Mouse (Mus musculus) CH12.LX (cell line): ENCODE data around the gene Pla2g5. TPM values are rescaled to one million over a fixed set of nuclear protein-coding genes. Genes with fewer than 3 reads are reported as not detected.

ENCODE experiments used
- DNase-seq: peaks from one replicate; pipeline ENCODE4 v3.0.0-alpha.2; 2013; ENCODE audit errors: extremely low read depth
- H3K27ac ChIP-seq: 2 replicates; pipeline ENCODE4 v1.5.1; 2012; ENCODE audit warnings: low read depth, mild to moderate bottlenecking, control low read depth, moderate library complexity; ENCODE audit not compliant: insufficient read depth
- H3K27me3 ChIP-seq: replicated peaks from 2 replicates; pipeline ENCODE3; 2012; ENCODE audit warnings: inconsistent platforms
- H3K36me3 ChIP-seq, 2 experiments: replicated peaks in 1 of 2; 2 replicates each; pipeline versions ENCODE3 to v1.6.1; 2012; ENCODE audit warnings: inconsistent platforms in 1 of 2, low read length in 1 of 2, mild to moderate bottlenecking in 1 of 2, mixed read lengths in 1 of 2, moderate library complexity in 1 of 2; ENCODE audit not compliant: control insufficient read depth in 1 of 2, insufficient read depth in 1 of 2
- H3K4me1 ChIP-seq, 2 experiments: 2 replicates each; pipeline ENCODE4 v1.6.1; 2012; ENCODE audit warnings: inconsistent platforms in 1 of 2, moderate library complexity in 1 of 2; ENCODE audit not compliant: insufficient read depth in 2 of 2, control insufficient read depth in 1 of 2
- H3K4me2 ChIP-seq: 2 replicates; pipeline ENCODE4 v1.6.1; 2012; ENCODE audit warnings: low read depth, mild to moderate bottlenecking, control low read depth; ENCODE audit not compliant: poor library complexity, insufficient read depth, severe bottlenecking
- H3K4me3 ChIP-seq, 3 experiments: fragments of 150-350 bp in 1 of 3; sonication (generic) in 1 of 3; replicated peaks in 1 of 3; 2 replicates each; pipeline versions ENCODE3 to v1.5.1; 2011 to 2012; ENCODE audit warnings: low read depth in 2 of 3, low read length in 2 of 3, mild to moderate bottlenecking in 2 of 3, moderate library complexity in 2 of 3, control low read depth in 1 of 3, improper control_type of control experiment in 1 of 3, inconsistent platforms in 1 of 3, mixed read lengths in 1 of 3; ENCODE audit not compliant: poor library complexity in 1 of 3
- H3K79me2 ChIP-seq: replicated peaks from 2 replicates; pipeline ENCODE4 v1.6.1; 2012; ENCODE audit warnings: mild to moderate bottlenecking, moderate library complexity; ENCODE audit not compliant: control insufficient read depth, poor library complexity, insufficient read depth, severe bottlenecking; ENCODE audit errors: extremely low read depth
- H3K9ac ChIP-seq: 2 replicates; pipeline ENCODE4 v1.6.1; 2012; ENCODE audit warnings: low read depth, mild to moderate bottlenecking, control low read depth, moderate library complexity; ENCODE audit not compliant: insufficient read depth
- H3K9me3 ChIP-seq: replicated peaks from 2 replicates; pipeline ENCODE3; 2012; ENCODE audit warnings: low read length, inconsistent platforms, mixed read lengths
- BHLHE40 ChIP-seq: IDR thresholded peaks from 2 replicates; pipeline ENCODE4 v1.6.1; 2011; ENCODE audit warnings: mild to moderate bottlenecking, low read depth, low read length, improper control_type of control experiment
- CHD1 ChIP-seq: IDR thresholded peaks from 2 replicates; pipeline ENCODE4 v1.6.1; 2012; ENCODE audit warnings: low read depth, low read length, improper control_type of control experiment, inconsistent platforms
- CHD2 ChIP-seq: IDR thresholded peaks from 2 replicates; pipeline ENCODE4 v1.6.1; 2011; ENCODE audit warnings: low read length, improper control_type of control experiment
- E2F4 ChIP-seq: IDR thresholded peaks from 2 replicates; pipeline ENCODE4 v1.6.1; 2011; ENCODE audit warnings: low read depth, low read length, improper control_type of control experiment; ENCODE audit not compliant: insufficient replicate concordance
- ELF1 ChIP-seq: IDR thresholded peaks from 2 replicates; pipeline ENCODE4 v1.6.1; 2014; ENCODE audit warnings: low read depth, mild to moderate bottlenecking, inconsistent platforms, low read length, improper control_type of control experiment
- ETS1 ChIP-seq: conservative IDR thresholded peaks from 2 replicates; pipeline ENCODE4 v1.6.1; 2012; ENCODE audit warnings: low read depth, mild to moderate bottlenecking, inconsistent platforms, low read length, improper control_type of control experiment, moderate library complexity
- GABPA ChIP-seq: IDR thresholded peaks from 2 replicates; pipeline ENCODE4 v1.6.1; 2012; ENCODE audit warnings: low read depth, low read length, improper control_type of control experiment, inconsistent platforms; ENCODE audit not compliant: insufficient replicate concordance
- HCFC1 ChIP-seq: IDR thresholded peaks from 2 replicates; pipeline ENCODE4 v1.6.1; 2012; ENCODE audit warnings: low read depth, mild to moderate bottlenecking, inconsistent platforms, low read length, improper control_type of control experiment
- IRF4 ChIP-seq: IDR thresholded peaks from 2 replicates; pipeline ENCODE4 v1.6.1; 2014; ENCODE audit warnings: low read depth, mild to moderate bottlenecking, inconsistent platforms, low read length, improper control_type of control experiment
- JUN ChIP-seq: IDR thresholded peaks from 2 replicates; pipeline ENCODE4 v1.6.1; 2011; ENCODE audit warnings: low read depth, mild to moderate bottlenecking, low read length, improper control_type of control experiment, moderate library complexity; ENCODE audit not compliant: insufficient read depth
- KAT2A ChIP-seq: IDR thresholded peaks from 2 replicates; pipeline ENCODE4 v1.6.1; 2012; ENCODE audit warnings: low read length, improper control_type of control experiment, inconsistent platforms; ENCODE audit not compliant: insufficient replicate concordance
- MAZ ChIP-seq: IDR thresholded peaks from 2 replicates; pipeline ENCODE4 v1.6.1; 2012; ENCODE audit warnings: low read depth, mild to moderate bottlenecking, inconsistent platforms, low read length, improper control_type of control experiment, moderate library complexity
- MEF2A ChIP-seq: IDR thresholded peaks from 2 replicates; pipeline ENCODE4 v1.6.1; 2014; ENCODE audit warnings: low read depth, mild to moderate bottlenecking, inconsistent platforms, low read length, improper control_type of control experiment, borderline replicate concordance
- MXI1 ChIP-seq: IDR thresholded peaks from 2 replicates; pipeline ENCODE4 v1.6.1; 2011; ENCODE audit warnings: mild to moderate bottlenecking, low read depth, low read length, improper control_type of control experiment
- NELFE ChIP-seq: IDR thresholded peaks from 2 replicates; pipeline ENCODE4 v1.6.1; 2011; ENCODE audit warnings: low read depth, low read length, improper control_type of control experiment
- NRF1 ChIP-seq: IDR thresholded peaks from 2 replicates; pipeline ENCODE4 v1.6.1; 2014; ENCODE audit warnings: low read depth, mild to moderate bottlenecking, inconsistent platforms, low read length, improper control_type of control experiment, moderate library complexity
- PAX5 ChIP-seq: IDR thresholded peaks from 2 replicates; pipeline ENCODE4 v1.6.1; 2012; ENCODE audit warnings: low read length, inconsistent platforms, mixed read lengths
- POLR2A ChIP-seq: IDR thresholded peaks from 2 replicates; pipeline ENCODE4 v1.6.1; 2011; ENCODE audit warnings: low read depth, mild to moderate bottlenecking, improper control_type of control experiment, low read length
- POLR2AphosphoS2 ChIP-seq: IDR thresholded peaks from 2 replicates; pipeline ENCODE4 v1.6.1; 2011; ENCODE audit warnings: low read depth, low read length, improper control_type of control experiment
- RAD21 ChIP-seq: IDR thresholded peaks from 2 replicates; pipeline ENCODE4 v1.6.1; 2011; ENCODE audit warnings: low read depth, mild to moderate bottlenecking, low read length, improper control_type of control experiment, moderate library complexity
- SMC3 ChIP-seq: IDR thresholded peaks from 2 replicates; pipeline ENCODE4 v1.6.1; 2011; ENCODE audit warnings: low read depth, low read length, improper control_type of control experiment
- TBP ChIP-seq: conservative IDR thresholded peaks from 2 replicates; pipeline ENCODE4 v1.6.1; 2011; ENCODE audit warnings: low read depth, low read length, improper control_type of control experiment
- TCF12 ChIP-seq: IDR thresholded peaks from 2 replicates; pipeline ENCODE4 v1.6.1; 2014; ENCODE audit warnings: low read depth, mild to moderate bottlenecking, inconsistent platforms, low read length, improper control_type of control experiment
- UBTF ChIP-seq: IDR thresholded peaks from 2 replicates; pipeline ENCODE4 v1.6.1; 2012; ENCODE audit warnings: low read depth, mild to moderate bottlenecking, inconsistent platforms, low read length, improper control_type of control experiment, moderate library complexity
- USF1 ChIP-seq: IDR thresholded peaks from 2 replicates; pipeline ENCODE4 v1.6.1; 2014; ENCODE audit warnings: low read depth, mild to moderate bottlenecking, inconsistent platforms, low read length, improper control_type of control experiment
- USF2 ChIP-seq: conservative IDR thresholded peaks from 2 replicates; pipeline ENCODE4 v1.6.1; 2011; ENCODE audit warnings: low read depth, low read length, improper control_type of control experiment
- ZC3H11A ChIP-seq: IDR thresholded peaks from 2 replicates; pipeline ENCODE4 v1.6.1; 2012; ENCODE audit warnings: low read depth, mild to moderate bottlenecking, inconsistent platforms, low read length, improper control_type of control experiment
- ZKSCAN1 ChIP-seq: IDR thresholded peaks from 2 replicates; pipeline ENCODE4 v1.6.1; 2012; ENCODE audit warnings: low read depth, inconsistent platforms, low read length, improper control_type of control experiment, borderline replicate concordance
- dilution Hi-C: fragments of 300-500 bp; cut with MboI; formaldehyde crosslinking; loops from 2 replicates; pipeline ENCODE4 v1.14.3; 2020; ENCODE audit warnings: low sequenced_read_pairs; ENCODE audit not compliant: extremely low pct_unique_long_range_greater_than_20kb, extremely low pct_ligation_motif_present
- in situ Hi-C: fragments of 300-500 bp; cut with MboI; formaldehyde crosslinking; loops from 3 replicates; pipeline ENCODE4 v1.14.3; 2019; ENCODE audit warnings: low sequenced_read_pairs, low pct_ligation_motif_present, low pct_unique_long_range_greater_than_20kb, mixed read lengths
- polyA plus RNA-seq: library from polyadenylated mRNA; unstranded; fragments of >175 nt; gene quantifications from 2 replicates; pipeline ENCODE4 v1.2.1, GENCODE M21; 2012; ENCODE audit warnings: low read depth; ENCODE audit not compliant: insufficient read length
- total RNA-seq, 2 experiments: library from RNA; depleted of rRNA; stranded (reverse); fragments of 300-350 nt in 1 of 2; fragments of >200 nt in 1 of 2; gene quantifications; 2 replicates each; pipeline ENCODE4 v1.2.3; 2012 to 2014

The Pla2g5 gene
- total and polyA plus RNA-seq, 3 experiments: 0.53 to 0.68 TPM; not detected in 1

GRCm38 (mm10) chr4:138755983-138756382 lies 107.3 kb downstream of the Pla2g5 start:
- dilution Hi-C loops: no loop called here
- H3K4me3 ChIP-seq: no peak overlapping the region
- TF ChIP-seq MEF2A (no peak), MAZ (no peak), ETS1 (no peak), ZKSCAN1 (no peak), RAD21 (no peak), KAT2A (no peak), POLR2AphosphoS2 (no peak), IRF4 (no peak), E2F4 (no peak), USF1 (no peak), MXI1 (no peak), BHLHE40 (no peak), POLR2A (no peak), USF2 (no peak), JUN (no peak)
- TF ChIP-seq, all 38 proteins: peak for 0
- Histone ChIP-seq H3K9ac (no peak overlapping the region), H3K36me3 (no peaks in the 10 kb centered on the region), H3K4me1 (no peaks in the 10 kb centered on the region; a peak in 1 of 4 replicates), H3K27me3 (peaks cover 70% of the 10 kb centered on the region), H3K27ac (no peak overlapping the region), H3K4me2 (no peak overlapping the region), H3K79me2 (no peaks in the 10 kb centered on the region), H3K9me3 (peaks cover 8% of the 10 kb centered on the region)
- DNase-seq: no peak
- in situ Hi-C loops: no loop called here

- in situ Hi-C loops (no loop called here), dilution Hi-C loops (no loop called here)
- H3K9me3 ChIP-seq: peaks cover 8% of the 10 kb centered on the region
- H3K36me3 ChIP-seq: no peaks in the 10 kb centered on the region
- no peaks in the 10 kb centered on the region; a peak in 1 of 4 replicates for H3K4me1 ChIP-seq
- H3K27me3 ChIP-seq: peaks cover 70% of the 10 kb centered on the region
- DNase-seq: no peak
- H3K4me2 ChIP-seq: no peak overlapping the region
- H3K27ac ChIP-seq: no peak overlapping the region
- H3K9ac ChIP-seq: no peak overlapping the region
- TF ChIP-seq PAX5 (no peak), RAD21 (no peak), ZC3H11A (no peak), BHLHE40 (no peak), NELFE (no peak), USF2 (no peak), TBP (no peak), GABPA (no peak), CHD1 (no peak), CHD2 (no peak), POLR2A (no peak), NRF1 (no peak), MAZ (no peak), UBTF (no peak), IRF4 (no peak), HCFC1 (no peak), ELF1 (no peak), TCF12 (no peak), ZKSCAN1 (no peak), SMC3 (no peak)
- TF ChIP-seq, all 38 proteins: peak for 0
- Histone ChIP-seq H3K4me3 (no peak overlapping the region), H3K79me2 (no peaks in the 10 kb centered on the region)
Observed at GRCm38 (mm10) chr4:138755439-138755838, 107.8 kb downstream of the Pla2g5 start.
